Mouse (Mus musculus) bone marrow, adult 2 months (tissue): ENCODE data around the gene Fbxl3. TPM values are rescaled to one million over a fixed set of nuclear protein-coding genes. Genes with fewer than 3 reads are reported as not detected.

ENCODE experiments used
- H3K27ac ChIP-seq: fragments of 200-500 bp; 2 replicates; pipeline ENCODE4 v1.5.1; 2012; ENCODE audit warnings: low read depth, mild to moderate bottlenecking, control low read depth, inconsistent platforms, low read length; ENCODE audit not compliant: control insufficient read depth, poor library complexity, insufficient read depth
- H3K4me1 ChIP-seq: fragments of 200-500 bp; 2 replicates; pipeline ENCODE4 v1.6.1; 2011; ENCODE audit warnings: low read length; ENCODE audit not compliant: control insufficient read depth, insufficient read depth
- H3K4me3 ChIP-seq: fragments of 200-500 bp; replicated peaks from 2 replicates; pipeline ENCODE3; 2011; ENCODE audit warnings: mild to moderate bottlenecking, low read depth, low read length, control low read depth; ENCODE audit not compliant: control insufficient read depth
- CTCF ChIP-seq: fragments of 200-500 bp; IDR thresholded peaks from 2 replicates; pipeline ENCODE4 v1.5.1; 2011; ENCODE audit warnings: low read length, control low read depth; ENCODE audit not compliant: control insufficient read depth, insufficient read depth
- POLR2A ChIP-seq: fragments of 200-500 bp; IDR thresholded peaks from 2 replicates; pipeline ENCODE4 v1.6.1; 2011; ENCODE audit warnings: low read depth, mild to moderate bottlenecking, control low read depth, low read length, borderline replicate concordance; ENCODE audit not compliant: control insufficient read depth
- WGBS: fragments of 180-500 bp; shearing (Covaris S2); methylation state at CpG from one replicate; pipeline ENCODE4 v1.1.7; 2018; 5-methylcytosine and 5-hydroxymethylcytosine counted together
- polyA plus RNA-seq: library from polyadenylated mRNA; stranded (reverse); fragments of >200 nt; gene quantifications from 2 replicates; pipeline ENCODE4 v1.2.4, GENCODE M21; 2011; ENCODE audit warnings: low replicate concordance; ENCODE audit not compliant: missing spikeins, insufficient read depth, insufficient read length

Gene Fbxl3
- polyA plus RNA-seq, 1 experiment, result 36.3 TPM

DNA sequence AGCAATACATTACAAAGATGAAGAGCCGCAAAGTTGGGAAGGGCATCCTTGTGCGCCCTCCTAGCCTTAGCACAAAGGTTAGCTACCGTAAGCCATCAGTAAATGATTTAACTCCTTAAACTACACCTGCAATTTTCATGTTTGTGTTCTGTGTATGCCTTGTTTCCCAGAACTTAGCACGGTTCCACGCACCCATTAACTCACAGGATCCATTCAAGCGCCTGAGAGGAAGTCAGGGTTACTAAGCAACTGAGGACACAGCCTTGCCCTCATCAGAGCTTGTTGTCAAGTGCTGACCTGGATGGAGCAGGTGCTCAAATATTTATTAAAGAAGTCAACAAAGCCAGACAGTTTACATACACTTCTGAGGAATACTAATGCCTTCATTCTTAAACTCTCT is 2.9 kb upstream of the Fbxl3 start:
- Histone ChIP-seq H3K27ac (no peak overlapping the region), H3K4me1 (no peaks in the 10 kb centered on the region; the same call in 1 of the 2 replicates), H3K4me3 (no peak overlapping the region)
- TF ChIP-seq POLR2A (no peak), CTCF (no peak)
- 63% methylated on average over 6 of the region's 6 CpGs for WGBS

DNA sequence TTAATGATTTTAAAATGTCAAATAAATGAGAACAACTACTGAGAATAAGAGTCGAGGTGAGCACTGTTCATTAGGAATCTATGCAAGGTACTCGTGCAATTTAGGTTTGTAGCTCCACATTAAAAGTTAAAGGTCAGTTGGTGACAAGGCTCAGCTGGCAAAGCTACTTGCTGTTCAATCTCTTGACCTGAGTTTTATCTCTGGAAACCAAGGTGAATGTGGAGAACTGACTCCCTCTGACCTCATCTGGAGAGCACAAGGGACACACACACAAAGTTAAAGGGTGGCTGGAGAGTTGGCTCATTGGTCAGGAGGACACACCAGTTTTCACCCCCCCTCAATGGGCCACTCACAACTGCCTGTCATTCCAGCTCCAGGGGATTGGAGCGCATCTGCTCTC is 1.8 kb upstream of the Fbxl3 start:
- 79% methylated on average over 3 of the region's 3 CpGs for WGBS
- H3K4me1 ChIP-seq, result no peaks in the 10 kb centered on the region; the same call in 1 of the 2 replicates

DNA sequence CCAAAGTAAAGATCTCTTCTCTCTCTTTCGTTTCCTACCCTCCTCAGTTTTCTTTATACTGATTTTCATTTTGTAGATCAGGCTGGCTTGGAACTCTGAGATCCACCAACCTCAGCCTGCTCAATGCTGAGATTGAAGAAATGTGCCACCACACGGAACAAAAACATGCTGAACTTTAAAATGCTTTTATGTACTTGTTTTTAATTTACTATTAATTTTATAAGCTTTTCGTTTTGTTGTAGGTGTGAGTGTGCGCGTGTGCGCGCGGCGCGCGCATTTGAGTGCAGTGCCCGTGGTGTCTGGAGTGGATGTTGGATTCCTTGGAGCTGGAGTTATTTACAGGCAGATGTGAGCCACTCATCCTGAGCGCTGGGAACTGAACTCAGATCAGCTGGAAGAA is 930 bp upstream of the Fbxl3 start:
- H3K4me1 ChIP-seq, result no peaks in the 10 kb centered on the region; the same call in 1 of the 2 replicates
- TF ChIP-seq CTCF, result no peak
- no peak for TF ChIP-seq POLR2A
- no peak overlapping the region for H3K27ac ChIP-seq
- no peak overlapping the region for H3K4me3 ChIP-seq
- 86% methylated on average over 13 of the region's 13 CpGs for WGBS

More for the DNA sequence above, 1.8 kb upstream of the Fbxl3 start:
- H3K27ac ChIP-seq, result no peak overlapping the region
- no peak overlapping the region for H3K4me3 ChIP-seq
- TF ChIP-seq CTCF (no peak), POLR2A (no peak)

DNA sequence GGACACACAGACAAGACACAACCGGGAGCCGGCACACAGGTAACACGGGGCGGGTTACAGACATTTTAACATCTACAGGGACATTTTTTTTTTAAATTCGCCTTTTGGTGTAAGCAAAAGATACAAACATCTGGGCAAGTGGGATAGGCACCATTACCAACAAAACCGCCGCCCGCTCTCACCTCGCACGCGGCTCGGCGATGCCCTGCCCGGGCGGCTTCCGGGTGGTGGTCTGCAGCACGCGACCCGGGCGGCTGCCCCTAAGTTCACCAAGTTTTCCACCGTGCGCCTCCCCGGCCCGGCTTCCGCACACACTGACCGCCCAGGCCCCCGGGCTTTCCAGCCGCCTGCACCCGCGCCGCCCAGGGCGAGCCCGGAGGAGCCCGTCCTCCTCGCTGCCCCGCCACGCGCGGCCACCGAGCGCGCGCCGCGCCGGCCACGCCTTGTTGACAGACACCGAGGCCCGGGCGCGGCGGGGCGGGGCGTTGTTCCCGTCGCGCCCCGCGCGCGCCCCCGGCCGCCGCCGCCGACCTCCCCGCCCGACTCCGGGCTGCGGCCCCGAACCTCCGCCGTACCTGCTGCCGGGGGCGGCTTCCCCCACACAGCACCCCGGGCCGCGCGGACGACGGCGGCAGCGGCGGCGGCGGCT is 655 bp downstream of the Fbxl3 start:
- no peaks in the 10 kb centered on the region; the same call in 1 of the 2 replicates for H3K4me1 ChIP-seq
- H3K4me3 ChIP-seq, result peak overlapping the region; percentile 96
- H3K27ac ChIP-seq, result peak overlapping the region; percentile 100
- under 1% methylated on average over 86 of the region's 86 CpGs for WGBS
- TF ChIP-seq POLR2A (peak; percentile 75; the same call in 1 of the 2 replicates), CTCF (no peak)

DNA sequence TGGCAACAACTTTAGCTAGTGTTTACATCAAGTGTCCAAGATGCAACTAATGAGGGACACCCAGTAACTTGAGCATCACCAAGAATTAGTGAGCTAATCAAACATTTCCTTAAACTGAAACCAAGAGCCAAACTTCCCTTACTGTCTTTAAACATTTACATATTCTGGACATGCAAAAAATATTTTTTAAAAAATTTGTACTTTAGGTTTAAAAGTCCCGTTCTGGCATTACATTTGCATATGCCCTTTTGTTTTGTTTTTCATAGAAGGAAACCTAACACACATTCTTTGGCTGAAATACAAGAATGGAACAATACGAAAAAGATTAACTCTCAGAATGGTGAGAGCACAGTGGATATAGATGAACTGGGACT is 1.2 kb downstream of the Fbxl3 start:
- H3K27ac ChIP-seq, result peak overlapping the region; percentile 100
- no peaks in the 10 kb centered on the region; the same call in 1 of the 2 replicates for H3K4me1 ChIP-seq
- TF ChIP-seq POLR2A (no peak), CTCF (no peak)
- peak overlapping the region; percentile 96 for H3K4me3 ChIP-seq
- WGBS, result 0% methylated on average over 2 of the region's 2 CpGs

DNA sequence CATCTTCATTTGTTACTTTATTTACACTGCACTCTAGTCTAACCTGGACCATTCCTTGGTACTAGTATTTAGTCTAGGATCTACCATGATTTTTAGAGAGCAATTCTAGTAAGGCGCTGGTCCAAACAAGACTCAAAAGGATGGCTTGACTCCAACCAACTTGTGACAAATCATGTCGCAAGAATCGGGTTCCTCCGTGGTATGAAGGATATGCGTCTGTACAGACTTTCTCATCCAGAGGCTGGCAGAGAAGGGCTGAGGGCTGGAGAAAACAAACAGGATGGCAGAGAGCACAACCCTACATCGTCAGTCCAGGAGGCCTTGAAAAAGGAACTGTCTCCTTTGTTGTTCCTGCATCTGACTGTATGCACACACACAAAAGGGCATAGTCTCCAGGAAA is 2.7 kb downstream of the Fbxl3 start:
- Histone ChIP-seq H3K4me3 (no peak overlapping the region), H3K4me1 (no peaks in the 10 kb centered on the region; the same call in 1 of the 2 replicates), H3K27ac (no peak overlapping the region)
- TF ChIP-seq POLR2A, result no peak
- TF ChIP-seq CTCF, result no peak
- WGBS, result 37% methylated on average over 6 of the region's 6 CpGs

DNA sequence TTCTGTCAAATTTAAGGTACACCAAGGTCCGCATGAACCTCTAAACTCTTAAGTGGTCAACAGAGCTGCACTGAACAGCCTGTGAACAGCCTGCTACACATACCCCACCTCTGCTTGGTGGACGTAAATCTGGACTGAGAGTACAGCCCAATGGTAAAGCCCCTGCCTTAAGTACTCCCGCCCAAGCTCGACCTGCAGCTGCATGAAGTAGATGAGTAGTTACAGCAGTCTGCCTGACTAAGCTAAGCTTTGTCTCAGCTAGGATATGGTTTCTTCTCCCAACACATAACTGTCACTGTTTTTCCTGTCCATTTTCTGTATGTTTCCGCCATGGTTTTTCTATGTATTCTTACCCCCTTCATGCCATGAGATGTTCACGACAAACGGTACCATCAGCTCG is 3.5 kb downstream of the Fbxl3 start:
- 91% methylated on average over 8 of the region's 8 CpGs for WGBS
- TF ChIP-seq CTCF, result no peak
- no peak for TF ChIP-seq POLR2A
- no peak overlapping the region for H3K27ac ChIP-seq
- H3K4me1 ChIP-seq, result no peaks in the 10 kb centered on the region; the same call in 1 of the 2 replicates
- H3K4me3 ChIP-seq, result no peak overlapping the region

DNA sequence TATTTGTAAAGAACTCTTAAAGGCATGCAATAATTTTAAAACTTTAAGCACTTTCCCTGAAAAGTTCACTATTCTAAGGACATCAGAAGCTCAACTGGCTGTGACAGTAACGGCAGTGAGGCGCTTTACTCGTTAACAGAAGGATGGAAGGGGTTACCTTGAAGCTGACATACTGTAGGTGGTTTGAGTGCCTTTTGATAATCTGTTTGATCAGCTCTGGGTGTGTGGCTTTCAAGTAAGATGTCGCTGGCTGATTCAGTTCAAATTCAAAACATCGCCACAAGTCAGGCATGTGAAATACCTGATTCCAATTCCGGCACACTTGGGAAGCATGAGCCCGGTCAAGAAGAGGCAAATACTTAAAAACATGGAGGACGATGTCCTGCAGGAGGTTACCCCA is 4.3 kb downstream of the Fbxl3 start:
- H3K4me1 ChIP-seq, result no peaks in the 10 kb centered on the region; the same call in 1 of the 2 replicates
- TF ChIP-seq CTCF (no peak), POLR2A (no peak)
- WGBS, result 90% methylated on average over 8 of the region's 8 CpGs

More for the DNA sequence above, 4.3 kb downstream of the Fbxl3 start:
- no peak overlapping the region for H3K27ac ChIP-seq
- no peak overlapping the region for H3K4me3 ChIP-seq
